Mouse (Mus musculus) midbrain, embryonic 10.5 days (tissue): ENCODE results near the gene Sec14l4. TPM values are rescaled to one million over a fixed set of nuclear protein-coding genes. Genes with fewer than 3 reads are reported as not detected.
A peak's percentile ranks its signal among the peaks of the same experiment; 100 is the strongest.

Experiments used
- DNase-seq: peaks from one replicate; pipeline ENCODE4 v3.0.0-alpha.2; 2017; ENCODE audit warnings: low spot score
- H3K27ac ChIP-seq: fragments of 300-500 bp; sonication (generic); replicated peaks from 2 replicates; pipeline ENCODE4 v1.5.1; 2016; ENCODE audit warnings: mild to moderate bottlenecking
- H3K27me3 ChIP-seq: fragments of 300-500 bp; sonication (generic); 2 replicates; pipeline ENCODE4 v1.6.1; 2016; ENCODE audit warnings: low read depth, mild to moderate bottlenecking; ENCODE audit not compliant: poor library complexity, severe bottlenecking
- H3K36me3 ChIP-seq: fragments of 300-500 bp; sonication (generic); 2 replicates; pipeline ENCODE4 v1.6.1; 2016; ENCODE audit warnings: mild to moderate bottlenecking, moderate library complexity
- H3K4me1 ChIP-seq: fragments of 300-500 bp; sonication (generic); 2 replicates; pipeline ENCODE4 v1.6.1; 2016
- H3K4me3 ChIP-seq: fragments of 300-500 bp; sonication (generic); 2 replicates; pipeline ENCODE4 v1.5.1; 2016; ENCODE audit warnings: mild to moderate bottlenecking, moderate library complexity
- H3K9me3 ChIP-seq: fragments of 300-500 bp; sonication (generic); replicated peaks from 2 replicates; pipeline ENCODE4 v1.6.1; 2016; ENCODE audit warnings: mild to moderate bottlenecking
- WGBS: fragments of 180-500 bp; shearing (Covaris S2); methylation state at CpG from one replicate; pipeline ENCODE4 v1.1.7; 2016; 5-methylcytosine and 5-hydroxymethylcytosine counted together
- polyA plus RNA-seq: library from polyadenylated mRNA; unstranded; fragments of >200 nt; fragmentation: Nextera tagmentation; extraction: Ambion mirVana; gene quantifications from 2 replicates; pipeline ENCODE4 v1.2.1, GENCODE M21; 2016

Sec14l4 gene
- polyA plus RNA-seq, 1 experiment from 2014 or later = not detected

- Histone ChIP-seq H3K4me3 (peak overlapping the region; percentile 69), H3K36me3 (peaks cover 26% of the 10 kb centered on the region), H3K27ac (peak overlapping the region; percentile 92), H3K27me3 (no peaks in the 10 kb centered on the region), H3K9me3 (peaks cover 6% of the 10 kb centered on the region; the same call in 1 of the 2 replicates), H3K4me1 (peaks cover 40% of the 10 kb centered on the region)
- DNase-seq = peak; percentile 68
- WGBS = 6% methylated on average over 24 of the region's 24 CpGs
Measured at GRCm38 (mm10) chr11:4094378-4095170, 63.3 kb downstream of the Sec14l4 start.

- peak; percentile 65 for DNase-seq
- WGBS = 10% methylated on average over 34 of the region's 34 CpGs
- H3K36me3 ChIP-seq = peaks cover 26% of the 10 kb centered on the region
Measured at GRCm38 (mm10) chr11:4095171-4096053, 64.2 kb downstream of the Sec14l4 start, which contains the start of gene Mtfp1. Gene Mtfp1, minus strand, starts transcription at chr11:4095445.

GRCm38 (mm10) chr11:4096054-4096984 is 65.1 kb downstream of the Sec14l4 start:
- 3% methylated on average over 45 of the region's 45 CpGs for WGBS
- Histone ChIP-seq H3K36me3 (peaks cover 18% of the 10 kb centered on the region), H3K4me3 (peak overlapping the region; percentile 69), H3K27me3 (no peaks in the 10 kb centered on the region), H3K27ac (peak overlapping the region; percentile 92), H3K4me1 (peaks cover 40% of the 10 kb centered on the region), H3K9me3 (no peaks in the 10 kb centered on the region)
- DNase-seq = peak; percentile 98

More at GRCm38 (mm10) chr11:4095171-4096053, 64.2 kb downstream of the Sec14l4 start, which contains the start of gene Mtfp1:
- H3K9me3 ChIP-seq = peaks cover 6% of the 10 kb centered on the region; the same call in 1 of the 2 replicates
- H3K4me3 ChIP-seq = peak within 1 kb of the TSS; percentile 69
- H3K4me1 ChIP-seq = peaks cover 40% of the 10 kb centered on the region
- no peaks in the 10 kb centered on the region for H3K27me3 ChIP-seq
- H3K27ac ChIP-seq = peak within 1 kb of the TSS; percentile 92

GRCm38 (mm10) chr11:4097091-4097621 is 65.9 kb downstream of the Sec14l4 start:
- H3K9me3 ChIP-seq = no peaks in the 10 kb centered on the region
- H3K36me3 ChIP-seq = peaks cover 9% of the 10 kb centered on the region
- WGBS = 29% methylated on average over 10 of the region's 10 CpGs
- DNase-seq = no peak
- peak overlapping the region; percentile 92 for H3K27ac ChIP-seq
- no peaks in the 10 kb centered on the region for H3K27me3 ChIP-seq
- H3K4me1 ChIP-seq = peaks cover 40% of the 10 kb centered on the region
- H3K4me3 ChIP-seq = peak overlapping the region; percentile 69

Other genes starting within 250 kb of the Sec14l4 start
- gene Osbp2, start 167.6 kb upstream of the Sec14l4 start, polyA plus RNA-seq = 1.4 and 2.2 TPM in 2 replicates
- 1.4 and 1.5 TPM in 2 replicates for gene 4921536K21Rik, start 136.4 kb upstream of the Sec14l4 start, polyA plus RNA-seq
- gene Dusp18, start 136.2 kb upstream of the Sec14l4 start, polyA plus RNA-seq = 18.9 and 23.2 TPM in 2 replicates
- 5.2 and 5.5 TPM in 2 replicates for gene Slc35e4, start 116.8 kb upstream of the Sec14l4 start, polyA plus RNA-seq
- gene Tcn2, start 99.3 kb upstream of the Sec14l4 start, polyA plus RNA-seq = 24.5 and 28.1 TPM in 2 replicates
- gene Pes1, start 67.5 kb upstream of the Sec14l4 start, polyA plus RNA-seq = 96.3 and 103 TPM in 2 replicates
- 0.19 and 0.33 TPM in 2 replicates for gene 4930556J24Rik, start 54.7 kb upstream of the Sec14l4 start, polyA plus RNA-seq
- gene Gal3st1, start 47.8 kb upstream of the Sec14l4 start, polyA plus RNA-seq = 0.16 TPM in 2 replicates
- gene Sec14l3, start 33.4 kb downstream of the Sec14l4 start, polyA plus RNA-seq = not detected in 2 replicates
- gene Mtfp1, start 64.0 kb downstream of the Sec14l4 start, polyA plus RNA-seq = 8.1 and 10.3 TPM in 2 replicates
- gene Sec14l2, start 92.0 kb downstream of the Sec14l4 start, polyA plus RNA-seq = 2.2 and 2.9 TPM in 2 replicates
- gene Rnf215, start 103.7 kb downstream of the Sec14l4 start, polyA plus RNA-seq = 21.3 and 29.3 TPM in 2 replicates
- 6.9 and 8.3 TPM in 2 replicates for gene Ccdc157, start 128.8 kb downstream of the Sec14l4 start, polyA plus RNA-seq
- 95.2 and 97.1 TPM in 2 replicates for gene Sf3a1, start 128.9 kb downstream of the Sec14l4 start, polyA plus RNA-seq
- gene Tbc1d10a, start 155.3 kb downstream of the Sec14l4 start, polyA plus RNA-seq = 26.3 and 26.4 TPM in 2 replicates
- gene Castor1, start 186.8 kb downstream of the Sec14l4 start, polyA plus RNA-seq = 2.7 and 3.4 TPM in 2 replicates
- 0.05 TPM in 1 of 2 replicates, not detected in the other for gene Osm, start 205.0 kb downstream of the Sec14l4 start, polyA plus RNA-seq
- 0.21 TPM in 1 of 2 replicates, not detected in the other for gene Lif, start 226.1 kb downstream of the Sec14l4 start, polyA plus RNA-seq